Mouse (Mus musculus): ENCODE results near the gene Lrrc20.
A peak's percentile ranks its signal among the peaks of the same experiment; 100 is the strongest.

GRCm38 (mm10) chr10:61605851-61606250 lies 130.2 kb downstream of the Lrrc20 start:
- TF ChIP-seq CTCF (IDR thresholded peaks at IDR 0.05) (peak; percentile 77), POLR2A (IDR thresholded peaks at IDR 0.05; ENCODE audit: insufficient read depth, low read depth, low read length) (no peak)
